15 mouse cellular contexts compared by ENCODE assay signal in the genomic region with DNA sequence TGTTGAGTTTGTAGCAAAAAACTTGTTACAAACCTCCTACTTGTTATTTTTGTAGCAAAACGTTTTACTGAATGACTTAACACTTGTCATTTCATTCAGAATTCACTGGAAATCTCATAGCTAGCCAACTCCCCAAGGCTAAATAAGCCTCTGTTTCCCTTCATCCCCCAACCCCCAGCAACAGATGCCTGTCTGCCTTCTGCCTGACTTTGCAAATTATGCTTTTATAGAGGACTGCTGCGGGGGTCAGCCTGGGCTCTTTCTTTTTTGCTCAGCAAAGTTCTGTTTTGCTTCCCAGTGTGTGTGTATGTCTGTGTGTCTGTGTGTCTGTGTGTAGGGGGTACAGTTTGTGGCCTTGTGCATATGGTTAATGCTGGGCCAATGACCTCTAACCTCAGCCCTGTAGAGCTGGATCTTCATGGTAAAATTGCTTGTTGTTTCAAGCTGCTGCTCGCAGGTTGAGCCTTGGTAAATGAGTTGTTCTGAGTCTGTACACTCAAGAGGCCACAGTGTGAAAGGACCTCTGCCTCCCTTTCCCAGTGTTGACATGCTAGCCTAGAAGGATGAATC.
DNase-seq lines count a peak whose midpoint lies in the region; ATAC-seq and TF ChIP-seq lines count a peak whose summit lies in the region.
"Had no signal": no experiment of that assay in that cellular context is flagged by ENCODE, and none has a peak within 500 bp of the region (broad histone marks: within the 10 kb centered on the region; RNA-seq: fewer than 3 reads in every experiment).

No protein-coding gene starts in this region.

- TF ChIP-seq CTCF in gastrocnemius, adult 2 months (IDR thresholded peaks at IDR 0.05), result no peak

- no peak for ATAC-seq in midbrain, embryonic 15.5 days (replicated peaks)
- ATAC-seq in forebrain, embryonic 16.5 days, result peak; percentile 68
- ATAC-seq: intestine, embryonic 15.5 days had no signal

- DNase-seq in gastrocnemius, adult 2 months, result no peak
- no peak for DNase-seq in gastrocnemius, postnatal 25 days
- peak; percentile 16 for DNase-seq in midbrain, embryonic 10.5 days (ENCODE audit: low spot score)
- peak; percentile 27 for DNase-seq in embryo, embryonic 9.5 days (ENCODE audit: extremely low spot score)
- no peak for DNase-seq in cerebellum, adult 11 months
- no peak for DNase-seq in ovary, postnatal 36 days (ENCODE audit: low spot score)
- DNase-seq: cerebellum, adult 9-10 months; liver; lung, adult 18-20 months had no signal

- H3K4me3 ChIP-seq in gastrocnemius, adult 2 months, result no peak overlapping the region
- no peak overlapping the region for H3K4me3 ChIP-seq in midbrain, embryonic 10.5 days
- H3K4me3 ChIP-seq in midbrain, embryonic 15.5 days, result no peak overlapping the region
- no peak overlapping the region for H3K4me3 ChIP-seq in forebrain, embryonic 16.5 days (replicated peaks; ENCODE audit: low read length)
- H3K4me3 ChIP-seq: hindbrain, embryonic 13.5 days; intestine, embryonic 15.5 days; megakaryocyte, embryonic 14.5 days had no signal

- no peaks in the 10 kb centered on the region for H3K9me3 ChIP-seq in midbrain, embryonic 10.5 days (replicated peaks)
- H3K9me3 ChIP-seq in midbrain, embryonic 15.5 days, result no peaks in the 10 kb centered on the region
- no peaks in the 10 kb centered on the region for H3K9me3 ChIP-seq in forebrain, embryonic 16.5 days (ENCODE audit: control insufficient read depth, low read length)
- H3K9me3 ChIP-seq: hindbrain, embryonic 13.5 days; intestine, embryonic 15.5 days had no signal

- no peaks in the 10 kb centered on the region for H3K36me3 ChIP-seq in midbrain, embryonic 10.5 days
- H3K36me3 ChIP-seq in midbrain, embryonic 15.5 days (replicated peaks), result no peaks in the 10 kb centered on the region
- H3K36me3 ChIP-seq in forebrain, embryonic 16.5 days (ENCODE audit: control insufficient read depth, insufficient read depth), result no peaks in the 10 kb centered on the region
- H3K36me3 ChIP-seq: hindbrain, embryonic 13.5 days; intestine, embryonic 15.5 days had no signal

- no peak overlapping the region for H3K4me2 ChIP-seq in midbrain, embryonic 15.5 days
- no peak overlapping the region for H3K4me2 ChIP-seq in forebrain, embryonic 16.5 days (ENCODE audit: low read length)
- H3K4me2 ChIP-seq: hindbrain, embryonic 13.5 days; intestine, embryonic 15.5 days had no signal

- no peak overlapping the region for H3K9ac ChIP-seq in midbrain, embryonic 15.5 days
- H3K9ac ChIP-seq in forebrain, embryonic 16.5 days (replicated peaks; ENCODE audit: low read depth, low read length), result no peak overlapping the region
- H3K9ac ChIP-seq: hindbrain, embryonic 13.5 days; intestine, embryonic 15.5 days had no signal

- H3K4me1 ChIP-seq in midbrain, embryonic 10.5 days, result peaks cover 11% of the 10 kb centered on the region
- H3K4me1 ChIP-seq in midbrain, embryonic 15.5 days, result no peaks in the 10 kb centered on the region
- H3K4me1 ChIP-seq in forebrain, embryonic 16.5 days (replicated peaks; ENCODE audit: control insufficient read depth, insufficient read depth, low read length), result peaks cover 10% of the 10 kb centered on the region
- H3K4me1 ChIP-seq: megakaryocyte, embryonic 14.5 days had no signal

- H3K27me3 ChIP-seq in midbrain, embryonic 10.5 days (ENCODE audit: low read depth, poor library complexity, severe bottlenecking), result no peaks in the 10 kb centered on the region
- no peaks in the 10 kb centered on the region for H3K27me3 ChIP-seq in midbrain, embryonic 15.5 days (replicated peaks)
- H3K27me3 ChIP-seq in forebrain, embryonic 16.5 days (replicated peaks; ENCODE audit: control insufficient read depth, insufficient read depth, low read length), result no peaks in the 10 kb centered on the region
- H3K27me3 ChIP-seq: CH12.LX; hindbrain, embryonic 13.5 days; intestine, embryonic 15.5 days; megakaryocyte, embryonic 14.5 days had no signal

- 56% methylated on average over 3 of the region's 3 CpGs for WGBS in midbrain, embryonic 10.5 days
- WGBS in midbrain, embryonic 15.5 days, result 50% methylated on average over 3 of the region's 3 CpGs
- WGBS in forebrain, embryonic 16.5 days, result 44% methylated on average over 3 of the region's 3 CpGs

- intact Hi-C loops in gastrocnemius, adult 2 months (cut with DNase I), result no loop called here

- 0 out of 2 replicates have a peak overlapping the region, but pooled peaks have one; percentile 5 for H3K27ac ChIP-seq in gastrocnemius, adult 2 months
- no peak overlapping the region; the same call in 1 of the 2 replicates for H3K27ac ChIP-seq in midbrain, embryonic 10.5 days (replicated peaks)
- no peak overlapping the region for H3K27ac ChIP-seq in midbrain, embryonic 15.5 days
- no peak overlapping the region for H3K27ac ChIP-seq in forebrain, embryonic 16.5 days (ENCODE audit: low read length)
- H3K27ac ChIP-seq: hindbrain, embryonic 13.5 days; intestine, embryonic 15.5 days had no signal

Comparison
In these comparisons a context has a peak if more than half of its experiments do, and no peak if none do; other contexts are left out.
1. DNase-seq: peak in midbrain, embryonic 10.5 days (single experiment) and embryo, embryonic 9.5 days (single experiment); none in gastrocnemius, adult 2 months (single experiment), gastrocnemius, postnatal 25 days (single experiment), cerebellum, adult 11 months (single experiment) and ovary, postnatal 36 days (single experiment).